Mouse (Mus musculus): ENCODE data around the gene Mpp3.

The Mpp3 gene

DNA sequence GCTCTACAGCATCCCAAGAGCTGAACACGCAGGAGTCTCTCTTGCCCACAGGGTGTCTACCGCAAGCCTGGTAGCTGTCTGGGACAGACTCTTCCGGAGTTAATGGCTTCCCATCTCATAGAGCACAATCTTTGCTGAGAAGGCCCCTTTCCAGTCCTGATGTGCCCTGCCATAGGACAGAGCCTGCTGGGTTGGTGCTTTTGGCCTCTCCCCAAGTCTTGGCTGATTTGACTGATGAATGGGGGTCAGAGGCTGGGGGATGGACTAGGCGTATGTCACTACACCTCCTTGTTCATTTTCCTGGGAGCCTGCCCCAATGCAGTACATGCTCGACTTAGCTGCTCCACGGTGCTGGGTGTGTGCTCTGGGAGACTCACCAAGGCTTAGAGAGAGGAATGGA is 9.5 kb upstream of the Mpp3 start:
- no peak for DNase-seq

DNA sequence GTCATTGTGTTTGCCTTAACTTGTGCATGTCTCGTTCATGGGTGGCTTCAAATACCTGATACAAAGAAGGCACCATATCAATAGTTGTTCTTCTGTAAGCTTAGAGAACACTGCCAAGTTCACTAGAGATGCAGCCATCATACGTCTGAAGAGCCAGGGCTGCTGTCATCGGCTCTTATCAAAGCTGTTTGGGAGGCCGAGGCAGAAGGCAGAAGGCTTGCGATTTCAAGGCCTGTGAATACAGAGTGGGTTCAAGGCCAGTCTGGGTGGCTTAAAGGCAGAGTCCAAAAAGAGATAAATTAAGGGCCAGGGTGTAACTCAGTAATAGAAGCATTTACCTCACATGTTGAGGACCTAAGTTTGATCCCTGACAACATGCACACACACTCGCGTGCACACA is 8.1 kb upstream of the Mpp3 start:
- no peak for DNase-seq

DNA sequence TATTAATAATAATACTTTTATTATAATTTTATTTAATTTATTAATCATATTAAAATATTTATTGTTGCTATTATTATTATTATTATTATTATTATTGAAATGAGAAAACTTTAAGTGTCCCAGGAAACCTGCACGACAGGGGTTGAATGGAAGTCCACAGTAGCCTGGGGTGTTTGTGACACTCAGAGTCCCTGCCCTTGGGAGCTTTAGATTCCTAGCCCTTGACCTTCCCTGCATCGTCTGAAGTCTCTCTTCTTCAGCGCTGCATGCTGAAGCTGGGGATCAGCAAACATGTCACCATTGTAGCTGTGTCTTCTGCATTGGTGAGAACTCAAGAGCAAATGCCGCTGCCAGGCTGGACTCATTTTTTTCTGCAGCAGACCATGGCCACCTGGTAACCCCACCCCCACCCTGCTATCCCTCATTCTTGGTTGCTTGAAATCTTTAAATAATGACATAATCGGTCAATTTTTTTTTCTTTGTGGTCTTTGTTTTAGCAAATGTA is 7.2 kb upstream of the Mpp3 start:
- DNase-seq = no peak

DNA sequence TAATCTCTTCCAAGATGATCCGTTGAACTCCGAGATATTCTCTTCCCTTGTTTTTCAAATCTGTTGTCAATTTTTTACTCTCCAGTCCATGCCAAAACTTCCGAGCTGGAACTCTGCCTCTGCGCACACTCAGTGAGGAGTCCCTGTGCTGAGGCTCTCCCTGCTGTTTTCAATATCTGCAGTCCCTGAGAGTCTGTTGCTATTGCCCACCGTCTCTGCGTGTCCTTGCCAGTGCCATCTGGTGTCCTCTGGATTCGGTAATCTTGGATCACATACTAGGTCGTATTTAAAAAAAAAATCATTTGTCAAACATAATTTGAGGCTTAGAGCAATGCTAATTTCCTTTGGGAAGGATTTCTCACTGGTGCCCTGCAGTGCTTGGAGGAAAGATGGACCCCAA is 6.6 kb upstream of the Mpp3 start:
- DNase-seq = no peak

DNA sequence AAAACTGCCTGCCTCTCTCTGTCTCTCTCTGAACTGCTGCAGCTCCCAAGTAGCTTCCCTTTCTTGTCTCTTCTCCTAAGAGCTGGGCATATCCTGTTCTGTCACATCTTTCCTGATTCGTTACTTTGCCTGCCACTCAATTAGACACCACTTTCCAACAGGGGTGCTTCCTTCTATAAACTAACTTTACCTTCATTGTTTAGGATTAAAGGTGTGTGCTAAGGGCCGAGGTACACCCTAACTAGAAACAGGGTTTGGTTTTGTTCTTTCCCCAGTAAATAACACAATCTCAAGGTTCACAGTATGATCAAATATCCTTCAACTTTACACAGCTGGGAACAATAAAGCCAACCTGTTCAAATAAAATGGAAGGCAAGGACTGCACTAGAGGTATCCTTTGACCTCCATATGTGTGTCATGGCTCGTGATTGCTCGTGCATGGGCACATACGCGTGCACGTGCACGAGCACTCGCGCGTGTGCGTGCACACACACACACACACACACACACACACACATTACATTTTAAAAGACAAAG is 4.9 kb upstream of the Mpp3 start:
- no peak for DNase-seq

- DNase-seq = no peak
Observed at GRCm38 (mm10) chr11:102031149-102031548, 2.9 kb upstream of the Mpp3 start.

DNA sequence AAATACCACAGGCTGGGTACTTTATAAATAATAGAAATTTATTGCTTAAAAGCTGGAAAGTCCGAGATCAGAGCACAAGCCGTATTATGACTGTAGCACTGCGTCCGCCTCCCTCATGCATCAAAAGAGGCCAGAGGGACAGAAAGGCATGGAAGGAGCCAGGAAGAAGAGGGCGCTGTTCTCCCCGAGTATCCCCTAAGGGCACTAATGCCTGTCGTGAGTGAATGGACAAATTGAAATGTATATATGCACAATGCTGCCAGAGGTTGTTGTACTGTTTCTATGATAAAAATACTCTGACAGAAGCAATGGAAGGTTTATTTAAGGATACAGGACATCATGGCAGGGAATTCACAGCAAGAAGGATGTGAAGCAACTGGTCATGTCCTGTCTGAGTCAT is 1.7 kb upstream of the Mpp3 start:
- no peak for DNase-seq

- DNase-seq = no peak
Observed at GRCm38 (mm10) chr11:102029304-102029703, 1.0 kb upstream of the Mpp3 start.

GRCm38 (mm10) chr11:102027361-102028017 is 772 bp downstream of the Mpp3 start:
- no peak for DNase-seq

DNA sequence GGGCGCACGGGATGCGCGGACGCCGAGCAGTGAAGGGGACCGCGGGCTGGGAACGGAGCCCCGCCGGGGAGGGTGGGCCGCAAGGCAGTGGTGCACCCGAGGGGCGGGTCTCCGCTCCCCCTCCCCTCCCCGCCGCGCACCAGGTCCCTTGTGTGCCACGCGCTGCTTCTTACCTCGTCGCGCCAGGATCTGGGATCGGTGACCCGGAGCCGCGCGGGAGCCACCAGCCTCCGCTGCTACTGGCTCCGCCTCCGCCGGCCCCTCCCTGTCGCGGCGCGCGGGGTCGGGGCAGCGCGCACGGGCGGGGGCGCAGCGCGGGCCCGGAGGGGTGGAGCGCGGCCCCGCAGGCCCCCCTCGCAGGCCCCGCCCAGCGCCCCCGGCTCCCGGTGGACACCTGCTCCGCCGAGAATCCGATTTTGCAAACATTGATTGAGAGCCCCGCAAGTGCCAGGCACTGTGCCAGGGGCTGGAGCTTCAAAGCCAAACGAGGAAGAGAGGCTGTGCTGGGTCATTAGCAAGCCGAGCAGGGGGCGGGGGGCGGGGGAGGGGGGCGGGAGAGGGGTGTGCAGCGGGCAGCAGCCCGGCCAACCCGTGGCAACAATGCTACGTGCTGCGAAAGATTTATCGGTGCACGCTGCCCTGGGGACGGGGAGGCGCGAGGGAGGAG is 1.4 kb downstream of the Mpp3 start:
- DNase-seq = peak; percentile 86

- DNase-seq = no peak
Observed at GRCm38 (mm10) chr11:102025991-102026660, 2.1 kb downstream of the Mpp3 start.

DNA sequence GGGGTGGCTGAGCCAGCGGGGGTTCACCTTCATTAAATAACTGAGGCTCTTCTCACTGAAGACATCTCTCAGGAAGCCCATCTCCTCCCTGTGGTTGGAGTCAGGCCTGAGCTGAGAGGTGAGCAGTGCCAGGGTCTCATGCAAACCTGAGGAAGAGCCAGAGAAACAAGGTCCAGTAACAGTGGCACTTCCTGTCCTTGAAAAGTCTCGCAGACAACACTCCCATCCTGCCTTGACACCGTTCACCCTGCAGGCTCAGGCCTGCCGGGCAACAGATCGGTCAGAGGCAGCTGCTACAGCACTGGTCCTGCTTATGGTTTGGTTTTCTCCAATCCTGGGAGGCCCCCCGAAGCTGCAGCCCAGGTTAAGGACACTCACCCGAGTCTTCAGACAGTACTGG is 2.9 kb downstream of the Mpp3 start:
- DNase-seq = no peak

DNA sequence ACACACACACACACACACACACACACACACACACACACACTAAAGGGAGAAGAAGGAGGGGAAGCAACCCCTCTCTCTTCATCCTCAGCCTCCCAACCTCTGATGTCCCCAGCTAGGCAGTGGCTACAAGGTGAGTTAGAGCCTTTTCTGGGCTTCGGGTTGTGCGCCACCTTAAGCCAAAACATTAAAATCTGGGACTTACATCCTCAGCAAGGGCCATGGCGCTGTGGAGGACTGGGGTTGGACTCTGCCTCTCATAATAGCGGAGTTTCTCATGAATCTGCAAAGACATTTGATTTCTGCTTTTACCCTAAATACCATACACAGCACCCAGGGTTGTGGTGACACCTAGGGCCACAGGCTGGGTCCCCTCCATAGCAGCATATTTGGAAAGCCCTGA is 3.4 kb downstream of the Mpp3 start:
- no peak for DNase-seq

DNA sequence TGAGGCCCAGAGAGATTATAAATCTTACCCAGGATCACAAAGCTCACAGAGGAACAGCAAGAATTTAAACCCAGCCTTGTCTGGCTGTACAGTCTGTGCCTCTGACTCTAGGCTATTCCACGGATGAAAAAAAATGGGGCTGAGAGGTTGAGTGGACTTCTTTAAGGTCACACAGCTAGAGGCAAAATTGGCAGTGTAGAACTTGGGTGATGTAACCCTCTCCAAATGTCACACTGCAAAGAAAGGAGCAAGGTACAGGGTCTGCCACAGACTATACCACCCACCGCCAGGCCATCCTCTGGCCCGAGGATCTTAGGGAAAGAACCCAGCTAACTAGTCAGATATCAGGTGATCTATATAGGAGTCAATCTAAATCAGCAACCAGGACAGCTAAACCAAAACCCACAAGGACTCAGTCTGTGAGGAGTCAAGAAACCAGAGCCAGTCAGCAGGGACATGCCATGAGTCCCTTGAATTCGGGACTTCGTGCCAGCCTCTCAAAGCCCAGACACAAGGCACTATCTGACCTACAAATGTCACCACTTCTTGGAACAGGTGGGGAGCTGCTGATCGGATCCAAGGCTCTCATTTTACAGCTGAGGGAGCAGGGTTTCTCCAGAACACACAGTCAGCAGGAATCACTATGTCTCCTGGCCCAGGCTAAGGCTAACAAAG is 4.0 kb downstream of the Mpp3 start:
- DNase-seq = no peak

GRCm38 (mm10) chr11:102023406-102023805 is 4.9 kb downstream of the Mpp3 start:
- DNase-seq = no peak

- DNase-seq = no peak
Observed at GRCm38 (mm10) chr11:102021196-102021595, 7.1 kb downstream of the Mpp3 start.

- no peak for DNase-seq
Observed at GRCm38 (mm10) chr11:102019736-102020135, 8.5 kb downstream of the Mpp3 start.

- DNase-seq = no peak
Observed at GRCm38 (mm10) chr11:102016136-102016535, 12.1 kb downstream of the Mpp3 start.

- DNase-seq = no peak
Observed at GRCm38 (mm10) chr11:102015472-102015871, 12.8 kb downstream of the Mpp3 start.

GRCm38 (mm10) chr11:102013201-102013600 is 15.1 kb downstream of the Mpp3 start:
- no peak for DNase-seq

DNA sequence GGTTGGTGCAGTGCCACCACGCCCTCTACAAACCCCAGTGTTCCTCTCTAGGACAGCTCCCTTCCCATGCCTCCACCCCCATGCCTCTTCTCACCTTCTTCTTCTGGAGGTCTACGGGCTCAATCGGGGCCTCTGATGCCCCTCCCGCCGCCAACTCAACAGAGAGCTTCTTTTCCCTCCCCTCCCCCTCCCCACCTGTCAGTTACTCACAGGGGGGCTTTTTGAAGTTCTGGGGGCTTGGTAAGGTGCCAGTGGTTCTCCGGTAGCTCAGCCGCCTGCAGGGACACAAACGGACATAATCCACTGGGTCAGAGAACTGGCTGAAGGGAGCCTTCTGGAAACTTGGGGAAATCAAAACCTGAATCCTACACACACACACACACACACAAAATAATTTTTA is 16.8 kb downstream of the Mpp3 start:
- no peak for DNase-seq

DNA sequence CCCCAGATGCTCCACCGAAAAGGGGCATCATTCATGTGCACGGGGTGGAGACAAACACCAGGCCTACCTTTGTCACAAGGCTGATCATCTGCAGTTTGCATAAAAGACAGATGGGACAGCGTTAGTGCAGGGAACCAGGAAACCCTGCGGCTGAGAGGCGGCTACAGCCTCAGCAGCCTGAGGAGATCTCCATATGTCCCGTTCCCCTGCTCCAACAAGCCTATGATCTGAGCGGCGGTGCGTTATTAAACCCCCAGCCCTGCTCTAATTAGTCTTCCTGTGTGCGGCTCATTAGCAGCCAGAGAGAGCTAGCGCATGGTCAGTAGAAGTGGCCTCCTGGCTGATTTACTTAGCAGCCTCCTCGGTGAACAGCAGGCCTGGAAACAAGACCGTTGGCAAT is 18.1 kb downstream of the Mpp3 start:
- DNase-seq = no peak

DNA sequence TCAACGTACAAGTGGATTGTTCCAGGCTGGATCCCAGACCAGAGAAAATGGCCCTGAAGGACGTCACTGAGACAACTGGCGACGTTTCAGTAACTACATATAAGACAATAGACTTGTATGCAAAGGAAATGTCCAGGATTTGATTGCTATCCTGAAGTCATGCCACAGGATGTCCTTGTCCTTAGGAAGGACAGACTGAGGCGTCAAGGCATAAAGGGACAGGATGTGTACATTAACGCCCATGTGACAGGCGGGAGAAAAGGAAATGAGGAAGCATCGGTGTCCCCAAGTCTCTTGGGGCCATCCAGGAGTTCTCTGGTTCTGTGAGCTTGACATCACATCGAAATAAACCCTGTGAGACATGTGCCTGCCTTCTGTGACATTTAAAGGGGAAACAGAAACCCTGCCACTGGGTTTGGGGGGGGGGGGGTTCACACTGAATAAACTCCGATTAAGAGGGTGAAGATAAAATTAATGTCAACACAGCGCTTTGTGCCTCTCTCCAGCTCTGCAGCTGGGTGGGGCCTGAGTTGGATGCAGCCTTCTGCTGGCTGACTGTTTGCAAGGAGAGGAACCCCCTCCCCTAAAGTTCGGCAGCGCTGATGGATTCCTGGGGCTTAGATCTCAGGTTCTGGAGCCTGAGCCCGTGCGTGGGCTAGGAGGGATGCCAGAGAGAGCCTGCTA is 19.2 kb downstream of the Mpp3 start:
- DNase-seq = no peak
